Mouse (Mus musculus): ENCODE results near the gene Dnm3. TPM values are rescaled to one million over a fixed set of nuclear protein-coding genes. Genes with fewer than 3 reads are reported as not detected.
A peak's percentile ranks its signal among the peaks of the same experiment; 100 is the strongest.

Gene Dnm3
- polyA plus RNA-seq, 1 experiment from 2014 or later = 30.4 TPM

DNA sequence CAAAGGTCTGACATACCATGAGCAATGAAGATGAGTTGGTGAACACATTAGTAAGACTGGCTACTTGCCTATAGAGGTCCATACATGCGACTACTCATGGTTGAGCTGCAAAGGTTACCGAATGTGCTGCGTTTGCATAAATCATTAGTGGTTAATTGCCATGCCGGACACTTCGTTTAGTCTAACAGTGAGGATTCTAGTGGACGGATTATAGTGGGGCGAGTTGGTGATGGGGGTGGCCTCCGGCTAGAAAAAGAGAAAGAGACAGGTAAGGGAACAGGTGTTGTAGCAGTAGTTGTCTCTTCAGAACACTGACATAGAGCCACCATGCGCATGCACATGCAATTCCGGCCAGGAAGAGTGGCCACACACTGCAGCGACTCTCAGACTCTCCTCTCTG lies 486.0 kb downstream of the Dnm3 start:
- H3K27ac ChIP-seq (replicated peaks) = no peak overlapping the region
- no peak overlapping the region for H3K9ac ChIP-seq (replicated peaks)
- no peak overlapping the region for H3K4me3 ChIP-seq
- ATAC-seq (replicated peaks) = no peak
- no peaks in the 10 kb centered on the region for H3K27me3 ChIP-seq
- H3K4me1 ChIP-seq = no peaks in the 10 kb centered on the region
- H3K36me3 ChIP-seq = no peaks in the 10 kb centered on the region
- no peak overlapping the region for H3K4me2 ChIP-seq (replicated peaks)
- H3K9me3 ChIP-seq = no peaks in the 10 kb centered on the region
- WGBS = 90% methylated on average over 11 of the region's 11 CpGs

DNA sequence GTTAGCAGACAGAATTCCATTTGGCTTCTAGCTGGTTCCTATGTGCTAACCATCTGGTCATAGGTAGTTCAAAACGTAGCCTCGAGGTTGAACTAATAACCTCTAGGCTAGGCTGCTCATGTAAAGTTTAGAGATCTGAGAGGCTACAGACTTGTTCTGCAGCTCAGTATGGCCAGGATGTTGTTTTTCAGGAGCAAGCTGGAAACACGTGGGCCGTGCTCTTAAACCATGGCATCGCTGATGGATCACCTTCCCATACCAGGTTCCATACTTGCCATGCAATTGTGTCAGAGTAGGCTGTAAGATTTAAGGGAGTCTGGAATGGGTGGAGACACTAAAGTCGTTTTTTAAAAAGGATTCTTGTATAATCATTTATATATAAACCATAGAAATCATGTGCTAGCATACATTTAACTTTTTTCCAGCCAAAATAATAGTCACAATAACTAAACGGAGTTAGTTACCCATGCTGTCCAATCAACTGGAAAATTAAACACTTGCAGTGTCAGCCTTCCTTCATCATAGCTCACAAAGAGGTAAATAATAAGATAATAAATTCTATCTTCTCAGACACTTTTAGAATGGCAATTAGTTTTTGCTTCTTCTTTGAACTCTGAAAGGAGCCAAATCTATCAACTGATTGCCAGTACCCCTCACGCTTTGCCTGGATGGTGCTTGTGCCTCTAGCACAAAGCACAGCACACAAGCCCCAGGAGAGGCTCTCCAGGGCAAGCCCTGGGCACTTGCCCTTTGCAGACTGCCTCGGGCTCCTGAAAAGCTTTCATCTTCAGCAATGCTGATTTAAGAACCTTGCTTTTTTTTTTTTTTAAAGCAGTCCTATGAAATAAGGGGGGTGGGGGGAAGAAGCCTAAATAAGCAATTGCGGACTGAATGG lies 486.9 kb downstream of the Dnm3 start:
- Histone ChIP-seq H3K27ac (replicated peaks) (no peak overlapping the region), H3K9ac (replicated peaks) (no peak overlapping the region), H3K4me2 (replicated peaks) (no peak overlapping the region), H3K36me3 (no peaks in the 10 kb centered on the region), H3K4me3 (no peak overlapping the region), H3K4me1 (no peaks in the 10 kb centered on the region), H3K9me3 (no peaks in the 10 kb centered on the region), H3K27me3 (no peaks in the 10 kb centered on the region)
- ATAC-seq (replicated peaks) = no peak
- WGBS = 68% methylated on average over 10 of the region's 10 CpGs

DNA sequence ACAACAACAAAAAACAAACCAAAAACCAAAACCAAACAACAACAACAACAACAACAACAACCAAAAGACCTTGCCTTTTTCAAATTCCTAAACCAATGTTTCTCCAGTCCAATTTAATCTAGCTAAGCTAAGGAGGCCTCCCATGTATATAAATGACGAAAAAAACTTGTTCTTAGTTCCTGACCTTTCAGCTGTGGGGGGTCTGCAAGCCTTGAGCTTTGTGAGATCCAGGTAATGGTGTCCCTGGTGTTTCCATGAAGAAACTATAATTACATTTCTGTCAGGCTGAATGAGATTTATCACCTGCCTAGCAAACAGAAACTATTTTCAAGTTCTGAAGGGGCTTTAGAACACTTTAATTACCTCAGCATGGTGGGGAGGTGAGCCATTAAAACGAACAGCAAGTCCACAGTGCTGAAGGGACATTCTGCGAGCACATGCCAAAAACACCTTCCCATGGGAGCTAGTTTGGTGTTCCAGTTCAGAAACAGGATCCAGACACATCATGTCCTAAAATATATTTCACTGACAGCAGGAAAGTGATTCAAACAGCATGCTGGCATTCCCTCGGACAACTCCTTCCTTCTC lies 493.8 kb downstream of the Dnm3 start:
- H3K9me3 ChIP-seq = no peaks in the 10 kb centered on the region
- H3K4me3 ChIP-seq = no peak overlapping the region
- H3K4me1 ChIP-seq = no peaks in the 10 kb centered on the region
- H3K9ac ChIP-seq (replicated peaks) = no peak overlapping the region
- 29% methylated on average over 4 of the region's 4 CpGs for WGBS
- H3K27me3 ChIP-seq = no peaks in the 10 kb centered on the region
- H3K36me3 ChIP-seq = no peaks in the 10 kb centered on the region
- no peak for ATAC-seq (replicated peaks)
- no peak overlapping the region for H3K4me2 ChIP-seq (replicated peaks)
- no peak overlapping the region for H3K27ac ChIP-seq (replicated peaks)

DNA sequence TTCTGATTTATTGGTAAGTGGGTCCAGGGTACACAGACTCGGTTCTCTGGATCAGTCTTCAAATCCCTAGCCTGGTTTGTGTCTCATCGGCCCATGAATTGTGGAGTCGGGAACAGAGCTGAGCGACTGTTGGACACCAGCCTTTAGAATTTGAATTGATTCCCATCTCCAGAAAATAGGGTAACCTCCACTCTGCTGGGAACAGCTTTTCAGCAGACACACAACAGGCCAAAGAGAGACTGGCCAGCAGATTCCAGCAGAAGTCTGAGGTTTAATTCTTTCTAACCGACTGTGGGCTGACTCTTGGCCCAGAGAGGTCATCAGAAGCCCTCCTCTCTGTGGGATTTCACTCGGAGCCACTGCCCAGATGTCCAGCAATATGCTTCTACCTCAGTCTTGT lies 494.4 kb downstream of the Dnm3 start:
- Histone ChIP-seq H3K27ac (replicated peaks) (no peak overlapping the region), H3K9me3 (no peaks in the 10 kb centered on the region), H3K4me1 (no peaks in the 10 kb centered on the region), H3K4me3 (no peak overlapping the region), H3K9ac (replicated peaks) (no peak overlapping the region), H3K27me3 (no peaks in the 10 kb centered on the region), H3K36me3 (no peaks in the 10 kb centered on the region), H3K4me2 (replicated peaks) (no peak overlapping the region)
- ATAC-seq (replicated peaks) = no peak
- WGBS = 71% methylated on average over 6 of the region's 6 CpGs

DNA sequence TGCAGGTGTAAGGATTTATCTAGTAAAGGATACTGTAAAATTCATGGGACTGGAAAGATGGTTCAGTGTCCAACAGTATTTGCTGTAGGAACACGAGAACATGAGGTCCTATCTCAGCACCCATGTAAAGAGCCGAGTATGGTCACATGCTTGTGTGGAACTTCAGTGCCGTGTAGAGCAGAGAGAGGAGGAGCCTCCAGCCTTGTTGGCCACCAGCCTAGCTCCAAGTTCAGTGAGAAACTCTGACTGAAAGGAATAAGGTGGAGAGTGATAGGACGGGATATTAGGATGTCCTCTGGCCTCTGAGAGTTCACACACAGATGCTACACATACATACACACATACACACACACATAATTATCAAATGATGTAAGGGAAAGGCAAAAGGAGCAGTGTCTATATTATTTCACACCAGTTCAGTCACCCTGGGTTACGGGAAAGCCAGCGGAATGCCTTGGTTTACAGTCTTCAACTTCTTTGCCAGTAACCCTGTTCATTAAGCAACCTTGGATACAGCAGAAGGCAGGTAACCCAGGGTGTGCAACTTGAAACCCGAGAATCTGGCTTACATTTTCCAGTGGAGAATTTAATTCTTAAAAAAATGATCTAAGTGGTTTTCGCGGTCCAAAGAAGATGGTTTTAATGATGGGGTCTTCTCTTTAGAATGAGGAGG lies 497.1 kb downstream of the Dnm3 start:
- Histone ChIP-seq H3K27ac (replicated peaks) (no peak overlapping the region), H3K4me2 (replicated peaks) (no peak overlapping the region), H3K27me3 (no peaks in the 10 kb centered on the region), H3K9me3 (no peaks in the 10 kb centered on the region), H3K4me1 (peaks cover 3% of the 10 kb centered on the region; the same call in 1 of the 2 replicates), H3K4me3 (no peak overlapping the region), H3K36me3 (no peaks in the 10 kb centered on the region), H3K9ac (replicated peaks) (no peak overlapping the region)
- no peak for ATAC-seq (replicated peaks)
- WGBS = 84% methylated on average over 9 of the region's 9 CpGs

DNA sequence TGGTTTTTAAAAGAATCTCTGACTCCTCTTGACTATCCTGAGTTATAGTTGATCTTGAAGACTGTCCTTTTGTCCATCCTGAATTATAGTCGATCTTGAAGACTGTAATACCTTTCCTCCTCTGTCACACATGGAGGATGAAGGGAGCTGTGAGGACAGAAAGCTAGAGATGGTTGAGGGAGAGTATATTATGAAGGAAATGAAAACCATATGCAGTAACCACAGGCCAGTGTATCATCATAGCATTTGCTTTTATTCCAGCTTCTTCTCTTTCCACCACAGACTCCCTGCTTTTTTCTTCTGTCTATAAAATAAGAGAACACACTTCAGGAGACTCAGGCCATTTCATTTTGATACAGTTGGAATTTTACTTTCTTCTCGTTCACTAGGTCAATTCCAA lies 497.8 kb downstream of the Dnm3 start:
- WGBS = 83% methylated on average over 2 of the region's 2 CpGs
- H3K36me3 ChIP-seq = no peaks in the 10 kb centered on the region
- H3K4me1 ChIP-seq = peaks cover 3% of the 10 kb centered on the region; the same call in 1 of the 2 replicates
- no peak overlapping the region for H3K9ac ChIP-seq (replicated peaks)
- no peaks in the 10 kb centered on the region for H3K27me3 ChIP-seq
- H3K9me3 ChIP-seq = no peaks in the 10 kb centered on the region
- no peak overlapping the region for H3K27ac ChIP-seq (replicated peaks)
- H3K4me3 ChIP-seq = no peak overlapping the region
- ATAC-seq (replicated peaks) = no peak
- no peak overlapping the region for H3K4me2 ChIP-seq (replicated peaks)

DNA sequence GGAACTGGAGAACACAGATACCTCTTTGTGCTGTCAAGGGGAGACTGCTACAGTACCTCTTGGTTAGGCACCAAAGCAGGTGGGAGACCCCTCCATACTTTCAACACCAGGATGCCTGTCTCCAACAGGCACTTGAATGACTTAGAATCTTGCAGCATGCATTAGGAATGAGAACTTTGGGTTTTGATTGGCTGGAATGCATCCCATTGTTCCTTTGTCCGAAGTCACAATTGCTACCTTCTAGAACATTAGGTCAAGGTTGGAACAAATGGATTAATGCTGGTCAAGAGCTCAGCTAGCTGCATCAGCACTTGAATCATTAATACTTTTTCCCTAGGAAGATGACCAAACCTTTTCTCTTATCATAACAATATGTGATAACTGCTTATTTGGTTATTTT lies 498.3 kb downstream of the Dnm3 start, which contains the start of gene 4930558K02Rik:
4930558K02Rik (minus strand) TSS at position 101 of the 400 bp plus-strand sequence.
- Histone ChIP-seq H3K9ac (replicated peaks) (no peak within 1 kb of the TSS), H3K4me1 (peaks cover 3% of the 10 kb centered on the region; the same call in 1 of the 2 replicates), H3K9me3 (no peaks in the 10 kb centered on the region), H3K27ac (replicated peaks) (no peak within 1 kb of the TSS), H3K27me3 (no peaks in the 10 kb centered on the region), H3K4me2 (replicated peaks) (no peak within 1 kb of the TSS), H3K36me3 (no peaks in the 10 kb centered on the region), H3K4me3 (no peak within 1 kb of the TSS)
- no peak for ATAC-seq (replicated peaks)
- WGBS = 75% methylated on average over 1 of the region's 1 CpGs

DNA sequence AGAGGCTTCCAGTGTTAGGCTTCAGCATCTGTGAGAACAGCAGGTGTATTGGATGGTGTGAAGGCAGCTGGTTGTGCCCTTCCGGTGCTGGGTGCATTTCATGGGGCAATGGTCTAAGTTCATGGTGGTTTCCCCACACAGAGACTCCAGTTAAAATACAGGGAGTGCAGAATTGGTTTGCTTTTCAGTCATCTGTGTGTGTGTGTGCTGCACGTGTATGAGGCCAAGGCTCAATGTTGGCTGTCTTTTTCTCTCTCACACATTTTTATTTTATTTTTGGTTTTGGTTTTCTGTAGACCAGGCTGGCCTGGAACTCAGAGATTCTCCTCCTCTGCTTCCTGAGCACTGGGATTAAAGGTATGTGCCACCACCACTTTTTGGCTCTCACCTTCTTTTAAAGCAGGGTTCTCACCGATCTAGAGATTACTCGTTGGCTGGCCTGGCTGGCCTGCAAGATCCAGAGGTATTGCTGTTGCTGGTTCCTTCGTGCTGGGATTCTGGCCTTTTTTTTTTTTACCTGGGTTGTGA lies 499.6 kb downstream of the Dnm3 start:
- no peak overlapping the region for H3K4me2 ChIP-seq (replicated peaks)
- H3K4me1 ChIP-seq = peaks cover 3% of the 10 kb centered on the region; the same call in 1 of the 2 replicates
- no peaks in the 10 kb centered on the region for H3K27me3 ChIP-seq
- H3K9ac ChIP-seq (replicated peaks) = no peak overlapping the region
- H3K4me3 ChIP-seq = no peak overlapping the region
- 84% methylated on average over 5 of the region's 5 CpGs for WGBS
- ATAC-seq (replicated peaks) = no peak
- no peak overlapping the region for H3K27ac ChIP-seq (replicated peaks)
- no peaks in the 10 kb centered on the region for H3K9me3 ChIP-seq
- H3K36me3 ChIP-seq = no peaks in the 10 kb centered on the region

DNA sequence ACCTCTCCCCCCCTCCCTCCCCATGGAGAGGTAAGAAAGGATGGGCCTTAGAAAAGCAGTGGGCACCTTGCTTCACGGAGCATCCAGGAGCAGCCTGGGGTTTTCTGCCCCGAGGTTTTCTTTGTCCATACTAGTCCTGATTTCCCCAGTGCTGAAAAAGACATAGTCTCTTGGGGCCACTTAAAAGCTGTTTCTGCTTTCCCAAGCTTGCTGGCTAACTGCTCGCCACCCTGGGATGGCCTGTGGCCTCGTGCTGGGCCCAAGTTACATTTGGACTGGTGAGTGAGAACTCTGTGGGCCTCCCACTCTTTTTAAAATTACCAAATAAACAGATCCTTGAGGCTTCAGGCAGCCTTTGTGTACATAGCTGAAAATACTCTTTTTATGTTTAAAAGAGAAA lies 500.5 kb downstream of the Dnm3 start:
- Histone ChIP-seq H3K36me3 (no peaks in the 10 kb centered on the region), H3K27ac (replicated peaks) (no peak overlapping the region), H3K9me3 (no peaks in the 10 kb centered on the region), H3K4me2 (replicated peaks) (no peak overlapping the region), H3K4me1 (peaks cover 3% of the 10 kb centered on the region; the same call in 1 of the 2 replicates), H3K4me3 (no peak overlapping the region), H3K27me3 (no peaks in the 10 kb centered on the region), H3K9ac (replicated peaks) (no peak overlapping the region)
- no peak for ATAC-seq (replicated peaks)
- WGBS = 70% methylated on average over 4 of the region's 4 CpGs

DNA sequence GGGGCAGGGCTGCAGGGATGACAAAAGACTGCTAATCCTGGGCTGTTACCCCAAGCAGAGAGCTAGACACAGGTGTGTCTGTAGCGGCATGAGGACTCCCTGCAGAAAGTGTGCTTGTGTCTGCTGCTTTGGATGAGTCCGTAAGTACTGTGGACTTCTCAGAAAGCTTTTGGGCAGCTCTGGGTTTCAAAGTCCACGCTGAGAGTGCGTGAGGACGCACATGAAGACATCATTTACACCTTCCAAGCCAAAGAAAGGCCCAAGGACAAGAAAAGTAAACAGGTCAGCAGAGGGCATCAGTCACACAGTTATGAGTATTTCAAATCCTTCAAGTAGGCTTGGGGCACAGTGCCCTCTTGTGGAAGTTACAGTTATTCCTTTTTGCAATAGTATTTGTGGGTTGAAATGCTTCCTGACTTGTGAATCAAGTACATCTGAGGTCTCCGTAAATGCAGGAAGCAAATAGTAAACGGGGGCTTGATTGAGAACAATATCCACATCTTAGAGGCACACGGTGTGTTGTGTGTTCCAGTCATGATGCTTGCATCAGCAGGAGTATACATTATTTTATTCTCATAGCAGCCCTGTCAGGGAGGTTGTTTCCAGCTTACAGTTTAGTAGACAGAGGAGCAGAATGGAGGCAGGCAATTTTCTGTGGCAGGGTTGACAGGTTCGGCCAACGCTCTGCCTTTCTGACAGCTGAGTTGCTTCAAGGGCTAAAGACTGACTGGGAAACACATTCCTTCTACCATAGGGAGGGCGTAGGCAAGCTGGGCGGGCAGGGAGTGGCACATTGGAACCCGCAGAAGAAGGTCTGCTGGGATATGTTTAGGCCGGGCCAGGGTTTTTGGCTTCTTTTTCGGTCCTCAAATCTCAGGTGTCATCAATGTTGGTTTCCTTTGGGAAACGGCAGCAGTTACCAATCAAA lies 501.3 kb downstream of the Dnm3 start:
- ATAC-seq (replicated peaks) = peak; percentile 76
- H3K4me2 ChIP-seq (replicated peaks) = no peak overlapping the region
- no peaks in the 10 kb centered on the region for H3K36me3 ChIP-seq
- 51% methylated on average over 16 of the region's 16 CpGs for WGBS
- no peak overlapping the region for H3K4me3 ChIP-seq
- H3K9ac ChIP-seq (replicated peaks) = no peak overlapping the region
- peaks cover 3% of the 10 kb centered on the region; the same call in 1 of the 2 replicates for H3K4me1 ChIP-seq
- H3K27ac ChIP-seq (replicated peaks) = no peak overlapping the region
- H3K9me3 ChIP-seq = no peaks in the 10 kb centered on the region
- no peaks in the 10 kb centered on the region for H3K27me3 ChIP-seq

DNA sequence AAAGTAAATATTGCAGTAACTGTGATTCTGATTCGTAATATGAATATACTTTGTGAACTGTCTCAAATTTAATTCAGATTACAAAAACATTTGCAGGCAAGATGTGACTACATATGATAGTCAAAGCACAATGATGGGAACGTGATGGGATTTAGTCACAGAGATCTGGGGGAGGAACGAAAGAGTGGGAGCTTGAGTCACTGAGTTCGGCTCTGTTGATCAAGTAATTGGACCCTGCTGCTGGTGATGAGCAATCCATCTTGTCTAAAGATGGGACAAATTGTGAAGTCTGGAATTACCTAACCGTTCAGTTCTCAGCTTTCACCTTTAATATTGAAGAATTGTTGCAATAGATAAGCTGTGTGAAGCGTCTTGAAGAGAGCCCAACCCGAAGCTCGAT lies 505.6 kb downstream of the Dnm3 start:
- H3K36me3 ChIP-seq = no peaks in the 10 kb centered on the region
- WGBS = 90% methylated on average over 8 of the region's 8 CpGs
- no peaks in the 10 kb centered on the region for H3K9me3 ChIP-seq
- H3K4me2 ChIP-seq (replicated peaks) = no peak overlapping the region
- H3K9ac ChIP-seq (replicated peaks) = no peak overlapping the region
- H3K27me3 ChIP-seq = no peaks in the 10 kb centered on the region
- peaks cover 20% of the 10 kb centered on the region for H3K4me1 ChIP-seq
- H3K27ac ChIP-seq (replicated peaks) = no peak overlapping the region
- ATAC-seq (replicated peaks) = no peak
- no peak overlapping the region for H3K4me3 ChIP-seq
